Mouse (Mus musculus) cortical plate, adult 2 months (tissue): ENCODE results near the gene Ntn3. TPM values are rescaled to one million over a fixed set of nuclear protein-coding genes. Genes with fewer than 3 reads are reported as not detected.
A peak's percentile ranks its signal among the peaks of the same experiment; 100 is the strongest.

Source experiments
- H3K27ac ChIP-seq: fragments of 200-500 bp; 2 replicates; pipeline ENCODE4 v1.5.1; 2012; ENCODE audit warnings: low read length, control low read depth, inconsistent platforms; ENCODE audit not compliant: insufficient read depth
- H3K4me1 ChIP-seq: fragments of 200-500 bp; 2 replicates; pipeline ENCODE4 v1.6.1; 2011; ENCODE audit warnings: low read length; ENCODE audit not compliant: control insufficient read depth, insufficient read depth
- H3K4me3 ChIP-seq: fragments of 200-500 bp; 2 replicates; pipeline ENCODE4 v1.5.1; 2011; ENCODE audit warnings: mild to moderate bottlenecking, low read length, control low read depth; ENCODE audit not compliant: insufficient read depth
- CTCF ChIP-seq: fragments of 200-500 bp; IDR thresholded peaks from 2 replicates; pipeline ENCODE4 v1.5.1; 2011; ENCODE audit warnings: mild to moderate bottlenecking, control low read depth, low read length; ENCODE audit not compliant: insufficient read depth; ENCODE audit errors: extremely low read depth
- POLR2A ChIP-seq: fragments of 200-500 bp; IDR thresholded peaks from 2 replicates; pipeline ENCODE4 v1.6.1; 2011; ENCODE audit warnings: mild to moderate bottlenecking, low read length, control low read depth; ENCODE audit not compliant: insufficient read depth; ENCODE audit errors: extremely low read depth
- polyA plus RNA-seq: library from polyadenylated mRNA; depleted of rRNA; stranded (reverse); fragments of >200 nt; gene quantifications from 2 replicates; pipeline ENCODE4 v1.2.3, GENCODE M21; 2012

The Ntn3 gene
- polyA plus RNA-seq, 1 experiment = 5.5 TPM

DNA sequence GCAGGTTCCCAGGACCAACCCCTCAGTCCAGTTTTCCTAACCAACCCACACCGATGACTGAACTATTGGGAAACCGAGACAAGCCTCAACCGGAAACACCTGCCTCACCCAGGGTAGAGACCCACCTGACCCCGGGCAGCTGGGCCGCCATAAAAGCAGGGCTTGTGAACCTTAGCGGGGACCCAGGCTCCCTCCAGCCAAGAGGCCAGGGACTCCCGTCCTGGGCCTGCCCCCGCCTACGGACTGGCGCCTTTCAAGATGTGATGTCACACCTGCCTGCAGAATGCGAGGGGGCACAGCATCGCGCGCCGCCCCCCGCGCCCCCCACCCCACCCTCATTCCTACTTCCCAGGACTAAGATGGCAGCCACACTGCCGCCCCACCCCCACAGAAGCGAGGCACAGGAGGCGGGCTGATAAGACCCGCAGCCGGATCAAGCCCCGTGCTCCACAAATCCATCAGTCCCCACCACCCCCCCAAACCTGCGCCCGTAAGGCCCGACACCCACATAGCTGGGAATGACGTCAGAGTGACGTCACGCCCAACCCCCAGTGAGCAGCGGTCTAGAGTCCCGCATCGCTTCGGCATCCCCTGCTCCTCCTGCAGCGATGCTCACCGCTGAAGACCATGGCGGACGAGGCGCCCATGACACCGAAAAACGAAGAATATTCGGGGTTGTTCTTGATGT lies 40.6 kb downstream of the Ntn3 start:
- TF ChIP-seq POLR2A = no peak
- Histone ChIP-seq H3K4me3 (peak overlapping the region; percentile 93), H3K4me1 (peaks cover 7% of the 10 kb centered on the region; the same call in 1 of the 2 replicates), H3K27ac (peak overlapping the region; percentile 100)

DNA sequence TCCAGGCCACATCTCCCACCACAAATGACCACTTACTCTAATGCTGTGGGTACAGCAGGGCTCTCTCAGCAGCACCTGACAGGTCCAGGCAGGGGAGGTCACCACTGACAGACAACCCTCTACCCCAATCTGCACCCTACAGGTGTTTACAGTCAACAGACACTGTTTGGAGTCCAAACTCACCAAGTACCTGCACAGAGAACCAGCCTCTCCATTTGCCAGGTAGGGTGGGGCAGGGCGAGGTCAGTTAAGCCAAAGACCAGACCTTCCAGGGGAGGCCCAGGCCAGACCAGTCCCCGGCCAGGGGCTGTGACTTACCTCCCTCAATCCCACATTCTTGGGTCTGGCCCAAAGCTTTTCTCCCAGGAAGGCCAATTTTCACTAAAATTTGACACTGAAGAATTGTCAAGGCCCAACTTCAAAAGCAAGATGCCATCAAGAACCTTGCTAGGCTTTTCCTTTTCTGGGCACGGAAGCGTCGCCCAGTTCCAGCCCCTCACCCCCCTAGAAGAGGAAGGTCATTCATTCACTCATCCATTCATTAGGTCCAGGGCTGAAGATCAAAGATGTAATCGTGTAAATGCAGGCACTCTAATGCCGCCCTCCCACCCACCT lies 41.3 kb downstream of the Ntn3 start:
- no peak overlapping the region for H3K27ac ChIP-seq
- peaks cover 7% of the 10 kb centered on the region; the same call in 1 of the 2 replicates for H3K4me1 ChIP-seq
- H3K4me3 ChIP-seq = peak overlapping the region; percentile 93
- TF ChIP-seq POLR2A = no peak
- TF ChIP-seq CTCF = no peak

GRCm38 (mm10) chr17:24167120-24167519 lies 42.2 kb downstream of the Ntn3 start:
- H3K27ac ChIP-seq = no peak overlapping the region
- TF ChIP-seq CTCF (no peak), POLR2A (no peak)
- peaks cover 7% of the 10 kb centered on the region; the same call in 1 of the 2 replicates for H3K4me1 ChIP-seq
- peak overlapping the region; percentile 93; the same call in 1 of the 2 replicates for H3K4me3 ChIP-seq

DNA sequence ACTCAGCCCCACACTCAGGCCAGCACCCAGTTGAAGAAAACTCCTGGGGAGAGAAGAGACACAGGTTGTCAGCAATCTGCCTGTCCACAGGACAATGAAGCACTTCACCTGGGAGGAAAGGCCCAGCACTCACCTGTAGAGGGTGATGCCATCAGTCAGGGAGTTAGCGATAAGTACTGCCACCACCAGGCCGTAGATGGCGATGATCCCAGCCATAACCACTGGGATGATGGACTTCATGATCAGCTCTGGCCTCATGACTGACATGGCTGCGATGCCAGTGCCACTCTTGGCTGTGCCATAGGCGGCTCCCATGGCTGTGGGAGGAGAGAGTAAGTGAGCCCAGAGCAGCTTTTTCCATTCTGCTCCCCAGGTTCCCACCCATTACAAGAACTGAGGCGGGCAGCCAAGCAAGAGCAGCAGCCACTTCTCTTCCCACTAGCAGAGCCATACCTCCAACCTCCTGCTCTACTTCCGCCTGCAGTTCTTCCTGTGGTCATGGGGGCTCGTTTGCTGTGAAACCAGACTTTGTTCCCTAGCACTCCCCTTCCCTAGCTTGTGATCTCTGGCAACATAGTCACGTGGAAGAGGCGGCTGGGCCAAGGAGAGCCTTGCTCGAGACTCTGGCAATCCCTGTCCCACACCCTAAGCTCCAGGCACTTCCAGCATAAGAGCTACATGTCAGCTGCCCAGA lies 44.6 kb downstream of the Ntn3 start:
- Histone ChIP-seq H3K4me1 (peaks cover 7% of the 10 kb centered on the region; the same call in 1 of the 2 replicates), H3K27ac (0 out of 2 replicates have a peak overlapping the region, but pooled peaks have one; percentile 30)
- TF ChIP-seq CTCF (no peak), POLR2A (no peak)

GRCm38 (mm10) chr17:24163176-24163962 lies 46.0 kb downstream of the Ntn3 start, which contains the start of gene Amdhd2:
Gene Amdhd2, minus strand, starts transcription at chr17:24163766.
- Histone ChIP-seq H3K27ac (peak within 1 kb of the TSS; percentile 75), H3K4me1 (peaks cover 7% of the 10 kb centered on the region; the same call in 1 of the 2 replicates), H3K4me3 (peak within 1 kb of the TSS; percentile 74)
- TF ChIP-seq CTCF (no peak), POLR2A (peak; percentile 70; the same call in 1 of the 2 replicates)

More for the DNA sequence above, 44.6 kb downstream of the Ntn3 start:
- H3K4me3 ChIP-seq = no peak overlapping the region

DNA sequence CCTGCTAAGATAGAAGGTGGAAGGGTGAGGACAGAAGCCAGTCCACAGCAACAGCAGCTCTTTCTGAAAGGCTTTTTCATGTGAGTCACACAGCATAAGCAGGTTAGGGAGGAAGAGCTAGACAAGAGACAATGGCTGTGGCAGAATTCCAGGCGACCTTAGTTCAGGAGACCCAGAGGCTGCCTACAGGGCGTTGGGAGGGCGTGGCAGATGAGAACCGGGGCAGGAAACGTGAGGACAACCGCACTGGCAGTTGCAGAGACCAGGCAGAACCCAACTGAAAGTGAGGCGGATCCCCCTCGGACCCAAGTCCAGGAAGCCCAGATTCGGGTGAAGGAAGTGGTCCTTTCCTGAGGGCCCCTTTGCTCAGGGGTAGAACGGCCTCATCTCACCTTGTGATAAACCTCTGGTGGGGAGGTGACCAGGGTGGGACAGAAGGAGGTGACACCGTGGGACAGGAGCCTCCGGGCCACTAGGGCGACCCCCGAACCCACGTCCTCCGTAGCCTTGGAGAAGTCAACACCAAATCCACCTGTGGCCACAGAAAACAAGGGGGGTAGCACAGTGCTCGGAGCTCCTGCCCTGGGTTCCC lies 46.7 kb downstream of the Ntn3 start:
- Histone ChIP-seq H3K4me3 (peak overlapping the region; percentile 74), H3K27ac (peak overlapping the region; percentile 75), H3K4me1 (peaks cover 7% of the 10 kb centered on the region; the same call in 1 of the 2 replicates)
- no peak for TF ChIP-seq CTCF
- no peak for TF ChIP-seq POLR2A

DNA sequence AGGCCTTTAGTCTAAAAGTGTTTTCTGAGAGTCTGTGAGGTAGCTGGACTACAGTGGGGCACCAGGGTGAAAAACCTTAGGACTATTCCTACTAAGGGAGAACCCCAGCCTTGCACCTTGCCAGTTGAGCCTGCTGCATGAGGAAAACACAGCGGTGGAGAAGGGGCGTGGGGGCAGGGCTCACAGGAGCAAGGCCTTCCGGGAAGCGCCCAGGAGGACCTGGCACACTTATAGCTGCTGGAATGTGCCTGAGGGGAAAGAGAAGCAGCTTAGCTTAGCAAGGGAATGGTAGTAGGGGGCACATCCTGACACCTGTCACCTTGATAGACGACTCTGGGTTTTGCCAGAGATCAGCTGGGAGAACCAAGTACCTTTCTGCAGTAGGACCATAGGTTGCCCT lies 47.9 kb downstream of the Ntn3 start:
- no peak overlapping the region for H3K4me3 ChIP-seq
- TF ChIP-seq CTCF = no peak
- no peak for TF ChIP-seq POLR2A
- H3K4me1 ChIP-seq = peaks cover 5% of the 10 kb centered on the region; the same call in 1 of the 2 replicates
- no peak overlapping the region for H3K27ac ChIP-seq

GRCm38 (mm10) chr17:24157526-24157925 lies 51.8 kb downstream of the Ntn3 start:
- H3K27ac ChIP-seq = no peak overlapping the region
- TF ChIP-seq CTCF = no peak
- no peak for TF ChIP-seq POLR2A
- no peaks in the 10 kb centered on the region; the same call in 1 of the 2 replicates for H3K4me1 ChIP-seq
- H3K4me3 ChIP-seq = no peak overlapping the region

- TF ChIP-seq CTCF (no peak), POLR2A (no peak)
- Histone ChIP-seq H3K4me3 (no peak overlapping the region), H3K4me1 (no peaks in the 10 kb centered on the region), H3K27ac (no peak overlapping the region)
Observed at GRCm38 (mm10) chr17:24157121-24157520, 52.2 kb downstream of the Ntn3 start.
